Mouse (Mus musculus) erythroblast, adult 5-6 weeks (primary cell): ENCODE data around the gene Tns4. TPM values are rescaled to one million over a fixed set of nuclear protein-coding genes. Genes with fewer than 3 reads are reported as not detected.

Experiments
- ATAC-seq: replicated peaks from 2 replicates; pipeline ENCODE4 v1.8.0; 2016; ENCODE audit warnings: moderate number of reproducible peaks, mild to moderate bottlenecking, moderate TSS enrichment, inconsistent platforms; ENCODE audit not compliant: poor library complexity, low FRiP score, severe bottlenecking
- total RNA-seq, 2 experiments: library from RNA; stranded (forward) in 1 of 2; stranded (reverse) in 1 of 2; fragments of 150-400 nt in 1 of 2; fragments of 200-764, 138-1000 nt in 1 of 2; gene quantifications; 2 replicates each; pipeline versions ENCODE4 v1.2.3 to v1.2.4; 2015 to 2017; ENCODE audit warnings: low replicate concordance in 2 of 2

The Tns4 gene
- total RNA-seq, 2 experiments from 2014 or later, result 0.77 TPM; not detected in 1

DNA sequence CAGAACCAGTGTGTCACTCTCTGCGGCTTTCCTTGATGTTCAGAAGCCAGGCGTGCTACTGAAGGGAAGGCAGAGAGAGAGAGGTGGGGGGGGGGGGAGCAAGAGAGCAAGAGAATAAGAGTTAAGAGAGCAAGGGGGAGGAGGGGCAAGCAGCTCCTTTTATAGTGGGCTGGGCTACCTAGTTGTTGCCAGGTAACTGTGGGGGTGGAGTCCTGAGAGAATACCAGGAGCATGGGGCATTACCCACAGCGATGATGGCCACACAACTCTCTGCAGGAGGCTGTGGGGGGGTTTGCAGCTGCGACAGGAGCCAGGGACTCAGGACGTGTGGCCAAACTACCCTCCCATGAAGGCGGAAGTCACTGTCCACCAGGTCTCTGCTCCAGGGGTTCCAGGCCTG lies 63.2 kb downstream of the Tns4 start:
- ATAC-seq, result no peak

DNA sequence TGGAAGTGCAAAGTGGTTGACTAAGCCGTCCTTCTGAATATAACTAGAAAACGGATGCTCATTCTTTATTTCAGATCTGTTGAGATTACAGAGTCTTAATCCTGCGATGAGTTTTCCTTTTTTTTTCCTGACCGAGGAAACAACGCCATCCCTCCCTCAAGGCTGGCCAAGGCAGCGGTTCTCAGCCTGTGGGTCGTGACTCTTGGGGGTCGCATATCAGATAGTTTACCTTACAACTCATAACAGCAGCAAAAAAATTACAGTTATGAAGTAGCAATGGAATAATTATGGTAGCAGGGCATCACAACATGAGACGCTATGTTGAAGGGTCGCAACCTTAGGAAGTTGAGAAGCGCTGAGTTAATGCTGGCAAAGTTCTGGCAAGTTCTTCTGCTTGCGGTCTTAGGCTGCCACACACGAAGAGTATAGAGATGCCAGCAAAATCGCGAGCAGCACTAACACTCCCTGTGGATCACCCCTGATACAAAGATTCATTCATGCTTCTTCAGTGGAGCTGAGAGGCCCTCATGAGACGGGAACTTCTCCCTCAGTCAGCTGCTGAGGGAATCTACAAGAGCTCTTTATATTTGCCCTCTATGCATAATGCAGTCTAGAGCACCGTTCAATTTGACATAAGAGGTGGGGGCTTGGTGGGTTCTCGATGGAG lies 64.5 kb downstream of the Tns4 start:
- peak; percentile 15 for ATAC-seq

DNA sequence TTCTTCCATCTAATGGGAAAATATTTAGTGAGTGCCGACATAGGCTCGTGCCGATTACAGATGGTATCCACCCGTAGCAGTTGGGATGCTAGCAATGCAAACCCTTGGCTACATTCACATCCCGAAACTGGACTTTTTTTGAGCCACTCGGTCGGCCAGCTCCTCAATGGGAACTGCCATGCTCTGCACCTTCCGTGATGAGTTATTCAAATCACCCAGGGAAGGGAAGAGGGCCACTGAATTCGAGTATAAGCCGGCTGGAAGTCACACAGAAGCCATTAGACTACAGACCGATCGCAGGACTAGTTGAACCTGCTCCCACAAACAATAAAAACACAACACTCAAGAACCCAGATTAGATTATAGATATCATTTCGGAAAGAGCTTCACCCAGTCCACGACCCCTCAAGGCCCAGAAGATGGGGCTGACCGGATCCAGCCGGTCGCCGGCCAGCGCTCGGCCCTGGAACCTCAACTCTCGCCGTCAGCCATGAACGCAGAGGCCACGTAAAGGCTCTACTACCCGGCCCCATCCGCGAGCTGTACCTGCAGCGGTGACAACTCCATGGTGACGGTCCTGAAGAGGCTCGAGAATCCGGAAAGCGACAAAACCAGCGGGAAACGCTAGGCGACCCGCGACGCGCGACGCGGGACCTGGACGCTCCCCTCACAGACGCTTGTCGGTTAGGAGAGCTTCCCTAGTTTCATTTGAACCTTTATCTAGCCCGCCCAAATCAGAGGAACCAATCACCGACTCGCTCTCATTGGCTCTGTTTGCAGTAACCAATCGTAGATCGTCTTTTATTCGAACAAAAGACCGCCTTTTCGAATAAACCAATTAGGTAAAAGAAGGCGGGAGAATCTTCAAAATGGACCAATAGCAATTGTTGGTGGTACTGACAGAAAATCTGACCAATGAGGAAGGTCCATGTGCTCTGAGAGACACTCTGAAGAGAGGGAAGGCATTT lies 65.3 kb downstream of the Tns4 start, which contains the start of gene Top2a:
TSS of gene Top2a (minus strand) at position 690 of the 968 bp plus-strand sequence.
- peak; percentile 95 for ATAC-seq

DNA sequence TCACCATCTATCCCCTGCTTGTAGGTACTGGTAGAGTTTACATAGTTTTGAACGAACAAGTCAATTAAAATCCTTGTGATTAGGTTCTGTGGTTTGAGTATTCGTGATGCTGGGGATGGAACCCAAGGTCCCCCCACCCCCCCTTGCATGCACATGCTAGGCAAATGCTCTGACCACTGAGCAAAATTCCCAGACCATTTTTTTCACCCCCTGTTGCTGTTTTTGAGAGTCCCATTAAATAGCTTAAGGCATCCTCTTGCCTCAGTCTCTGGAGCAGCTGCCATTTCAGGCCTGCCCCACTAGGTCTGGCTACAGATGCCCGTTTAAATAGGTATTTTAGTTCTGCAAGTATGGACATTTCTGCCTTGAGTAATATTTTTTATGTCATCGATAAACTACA lies 66.0 kb downstream of the Tns4 start:
- no peak for ATAC-seq

DNA sequence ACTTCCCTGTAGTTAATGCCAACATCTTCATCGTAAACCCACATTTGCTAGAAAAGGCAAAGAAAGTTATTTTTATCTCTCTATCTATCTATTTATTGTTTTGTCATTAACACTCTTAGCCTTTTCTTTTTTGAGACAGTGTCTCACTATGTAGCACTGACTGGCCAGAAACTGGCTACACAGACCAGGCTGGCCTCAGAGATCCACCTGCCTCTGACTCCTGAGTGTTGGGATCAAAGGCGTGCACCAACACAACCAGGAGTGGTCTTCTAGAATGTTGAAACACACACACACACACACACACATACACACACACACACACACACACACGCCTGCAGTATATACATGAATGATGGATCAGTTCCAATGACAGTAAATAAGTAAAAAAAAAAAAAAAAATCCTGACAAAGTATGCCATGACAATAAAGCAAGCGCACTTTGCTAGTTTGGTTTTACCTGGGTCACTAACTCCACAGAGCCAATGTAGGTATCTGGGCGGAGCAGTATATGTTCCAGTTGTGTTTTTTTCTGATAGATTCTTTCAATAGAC lies 66.6 kb downstream of the Tns4 start:
- ATAC-seq, result no peak

DNA sequence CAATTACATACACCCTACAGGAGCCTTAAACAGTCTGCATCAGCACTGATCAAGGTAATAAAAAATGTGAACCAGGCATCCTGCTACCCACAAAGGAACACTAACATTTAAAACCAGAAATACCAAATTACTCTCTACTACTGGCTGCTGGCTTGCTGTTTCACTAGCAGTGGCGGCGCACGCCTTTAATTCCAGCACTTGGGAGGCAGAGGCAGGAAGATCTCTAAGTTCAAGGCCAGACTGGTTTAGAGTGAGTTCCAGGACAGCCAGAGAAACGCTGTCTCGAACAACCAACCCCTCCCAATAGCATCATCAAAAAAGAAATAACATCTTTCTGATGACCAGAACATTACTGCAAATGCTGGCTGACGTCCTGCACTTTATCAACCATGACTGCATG lies 69.3 kb downstream of the Tns4 start:
- no peak for ATAC-seq

Other genes starting within 250 kb of the Tns4 start
- gene Wipf2, start 225.7 kb downstream of the Tns4 start, total RNA-seq (2015; ENCODE audit: low replicate concordance), result 9.4 and 21.7 TPM in 2 replicates
- gene Wipf2, start 225.7 kb downstream of the Tns4 start, total RNA-seq (2017; ENCODE audit: low replicate concordance), result 6.4 and 8.2 TPM in 2 replicates
- gene Cdc6, start 181.5 kb downstream of the Tns4 start, total RNA-seq (2015; ENCODE audit: low replicate concordance), result 20.0 and 20.1 TPM in 2 replicates
- 46.7 and 54.2 TPM in 2 replicates for gene Cdc6, start 181.5 kb downstream of the Tns4 start, total RNA-seq (2017; ENCODE audit: low replicate concordance)
- gene Rara, start 161.5 kb downstream of the Tns4 start, total RNA-seq (2015; ENCODE audit: low replicate concordance), result 13.1 and 13.2 TPM in 2 replicates
- 2.8 TPM in 2 replicates for gene Rara, start 161.5 kb downstream of the Tns4 start, total RNA-seq (2017; ENCODE audit: low replicate concordance)
- gene Gjd3, start 106.3 kb downstream of the Tns4 start, total RNA-seq (2015; ENCODE audit: low replicate concordance), result not detected in 2 replicates
- not detected in 2 replicates for gene Gjd3, start 106.3 kb downstream of the Tns4 start, total RNA-seq (2017; ENCODE audit: low replicate concordance)
- gene Top2a, start 65.1 kb downstream of the Tns4 start, total RNA-seq (2015; ENCODE audit: low replicate concordance), result 132 and 152 TPM in 2 replicates
- gene Top2a, start 65.1 kb downstream of the Tns4 start, total RNA-seq (2017; ENCODE audit: low replicate concordance), result 334 and 394 TPM in 2 replicates
- gene Igfbp4, start 48.1 kb downstream of the Tns4 start, total RNA-seq (2015; ENCODE audit: low replicate concordance), result 10.8 and 29.7 TPM in 2 replicates
- 26.1 and 41.5 TPM in 2 replicates for gene Igfbp4, start 48.1 kb downstream of the Tns4 start, total RNA-seq (2017; ENCODE audit: low replicate concordance)
- 1.0 and 2.9 TPM in 2 replicates for gene Ccr7, start 65.8 kb upstream of the Tns4 start, total RNA-seq (2015; ENCODE audit: low replicate concordance)
- 0.60 and 0.98 TPM in 2 replicates for gene Ccr7, start 65.8 kb upstream of the Tns4 start, total RNA-seq (2017; ENCODE audit: low replicate concordance)
- 70.0 and 77.8 TPM in 2 replicates for gene Smarce1, start 141.7 kb upstream of the Tns4 start, total RNA-seq (2015; ENCODE audit: low replicate concordance)
- gene Smarce1, start 141.7 kb upstream of the Tns4 start, total RNA-seq (2017; ENCODE audit: low replicate concordance), result 133 and 177 TPM in 2 replicates
- not detected in 2 replicates for gene Krt222, start 154.8 kb upstream of the Tns4 start, total RNA-seq (2015; ENCODE audit: low replicate concordance)
- 0.28 TPM in 1 of 2 replicates, not detected in the other for gene Krt222, start 154.8 kb upstream of the Tns4 start, total RNA-seq (2017; ENCODE audit: low replicate concordance)
- gene Krt24, start 196.0 kb upstream of the Tns4 start, total RNA-seq (2015; ENCODE audit: low replicate concordance), result not detected in 2 replicates
- not detected in 2 replicates for gene Krt24, start 196.0 kb upstream of the Tns4 start, total RNA-seq (2017; ENCODE audit: low replicate concordance)
- gene Krt25, start 233.6 kb upstream of the Tns4 start, total RNA-seq (2015; ENCODE audit: low replicate concordance), result not detected in 2 replicates
- not detected in 2 replicates for gene Krt25, start 233.6 kb upstream of the Tns4 start, total RNA-seq (2017; ENCODE audit: low replicate concordance)
- not detected in 2 replicates for gene Krt26, start 248.7 kb upstream of the Tns4 start, total RNA-seq (2015; ENCODE audit: low replicate concordance)
- gene Krt26, start 248.7 kb upstream of the Tns4 start, total RNA-seq (2017; ENCODE audit: low replicate concordance), result not detected in 2 replicates